Mouse (Mus musculus): ENCODE data around the gene Pla2g3. TPM values are rescaled to one million over a fixed set of nuclear protein-coding genes. Genes with fewer than 3 reads are reported as not detected.

Pla2g3 gene
- polyA plus RNA-seq, 1 experiment = 0.30 TPM

- no peak for DNase-seq (ENCODE audit: low read depth in 1 of 2, low spot score in 2 of 2)
- TF ChIP-seq POLR2A (IDR thresholded peaks at IDR 0.05; ENCODE audit: low read depth, low read length) (no peak), CTCF (IDR thresholded peaks at IDR 0.05; ENCODE audit: extremely low read depth, insufficient read depth, insufficient read length, insufficient replicate concordance) (no peak)
- Histone ChIP-seq H3K36me3 (ENCODE audit: control insufficient read depth, insufficient read depth, low read length) (no peaks in the 10 kb centered on the region), H3K4me3 (ENCODE audit: extremely low read depth, insufficient read depth, insufficient read length) (no peak overlapping the region), H3K27me3 (ENCODE audit: control insufficient read depth, insufficient read depth, low read length) (no peaks in the 10 kb centered on the region), H3K27ac (ENCODE audit: insufficient read depth, low read length) (no peak overlapping the region), H3K4me1 (ENCODE audit: control insufficient read depth, insufficient read depth, insufficient read length) (no peaks in the 10 kb centered on the region)
- 68% methylated on average over 5 of the region's 5 CpGs for WGBS
These were observed 952 bp downstream of the Pla2g3 start for GRCm38 (mm10) chr11:3489036-3489435.

DNA sequence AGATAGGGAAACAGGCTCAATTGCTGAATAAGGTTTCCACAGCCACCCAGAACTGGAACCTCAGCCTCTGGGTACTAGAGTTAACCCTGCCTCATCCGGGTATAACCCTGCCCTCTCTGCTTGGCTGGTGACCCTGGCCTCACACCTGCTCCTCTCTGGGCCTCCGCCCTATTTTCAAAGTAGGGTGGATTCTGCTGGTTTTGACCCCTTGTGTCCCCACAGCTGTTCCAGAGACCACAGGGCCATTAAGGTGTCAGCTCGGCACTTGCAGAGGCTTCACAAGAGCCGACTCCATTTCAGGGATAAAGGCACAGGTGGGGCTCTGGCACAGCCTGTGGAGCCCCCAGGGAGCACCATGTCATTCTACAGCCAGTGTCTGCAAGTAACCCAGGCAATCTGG lies 4.7 kb downstream of the Pla2g3 start:
- Histone ChIP-seq H3K4me1 (ENCODE audit: control insufficient read depth, insufficient read depth, insufficient read length) (no peaks in the 10 kb centered on the region), H3K36me3 (ENCODE audit: control insufficient read depth, insufficient read depth, low read length) (no peaks in the 10 kb centered on the region), H3K4me3 (ENCODE audit: extremely low read depth, insufficient read depth, insufficient read length) (no peak overlapping the region), H3K27ac (ENCODE audit: insufficient read depth, low read length) (no peak overlapping the region), H3K27me3 (ENCODE audit: control insufficient read depth, insufficient read depth, low read length) (no peaks in the 10 kb centered on the region)
- DNase-seq (ENCODE audit: low read depth in 1 of 2, low spot score in 2 of 2) = no peak
- no peak for TF ChIP-seq POLR2A (IDR thresholded peaks at IDR 0.05; ENCODE audit: low read depth, low read length)
- TF ChIP-seq CTCF (IDR thresholded peaks at IDR 0.05; ENCODE audit: extremely low read depth, insufficient read depth, insufficient read length, insufficient replicate concordance) = no peak
- WGBS = 84% methylated on average over 4 of the region's 4 CpGs

- TF ChIP-seq CTCF (IDR thresholded peaks at IDR 0.05; ENCODE audit: extremely low read depth, insufficient read depth, insufficient read length, insufficient replicate concordance) (no peak), POLR2A (IDR thresholded peaks at IDR 0.05; ENCODE audit: low read depth, low read length) (no peak)
- Histone ChIP-seq H3K4me3 (ENCODE audit: extremely low read depth, insufficient read depth, insufficient read length) (no peak overlapping the region), H3K4me1 (ENCODE audit: control insufficient read depth, insufficient read depth, insufficient read length) (no peaks in the 10 kb centered on the region), H3K27me3 (ENCODE audit: control insufficient read depth, insufficient read depth, low read length) (no peaks in the 10 kb centered on the region), H3K27ac (ENCODE audit: insufficient read depth, low read length) (no peak overlapping the region), H3K36me3 (ENCODE audit: control insufficient read depth, insufficient read depth, low read length) (no peaks in the 10 kb centered on the region)
- DNase-seq (ENCODE audit: low read depth in 1 of 2, low spot score in 2 of 2) = no peak
- WGBS = 95% methylated on average over 17 of the region's 17 CpGs
These were observed 6.8 kb downstream of the Pla2g3 start for GRCm38 (mm10) chr11:3494857-3495256.

DNA sequence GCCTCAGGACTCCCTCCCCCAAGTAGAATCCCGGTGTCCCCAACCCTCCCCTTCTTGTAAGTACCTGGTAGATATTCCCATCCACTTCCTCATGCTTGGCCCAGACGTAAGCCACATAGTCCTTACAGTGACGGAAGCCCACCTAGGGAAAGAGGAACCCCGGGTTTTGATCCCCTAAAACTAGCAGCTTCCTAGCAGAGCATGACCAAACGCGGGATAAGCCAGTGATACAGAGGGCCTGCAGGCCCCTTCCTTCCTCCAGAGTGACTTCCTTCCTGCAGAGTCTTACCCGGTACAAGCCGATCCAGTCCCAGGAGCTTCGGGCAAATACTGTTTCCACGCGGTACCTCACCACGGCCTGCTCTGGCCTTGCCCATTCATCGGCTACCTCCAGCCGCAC lies 7.4 kb downstream of the Pla2g3 start:
- no peak overlapping the region for H3K27ac ChIP-seq (ENCODE audit: insufficient read depth, low read length)
- TF ChIP-seq CTCF (IDR thresholded peaks at IDR 0.05; ENCODE audit: extremely low read depth, insufficient read depth, insufficient read length, insufficient replicate concordance) (no peak), POLR2A (IDR thresholded peaks at IDR 0.05; ENCODE audit: low read depth, low read length) (no peak)
- no peaks in the 10 kb centered on the region for H3K4me1 ChIP-seq (ENCODE audit: control insufficient read depth, insufficient read depth, insufficient read length)
- WGBS = 43% methylated on average over 14 of the region's 14 CpGs
- H3K36me3 ChIP-seq (ENCODE audit: control insufficient read depth, insufficient read depth, low read length) = no peaks in the 10 kb centered on the region
- H3K4me3 ChIP-seq (ENCODE audit: extremely low read depth, insufficient read depth, insufficient read length) = no peak overlapping the region
- H3K27me3 ChIP-seq (ENCODE audit: control insufficient read depth, insufficient read depth, low read length) = no peaks in the 10 kb centered on the region
- DNase-seq (ENCODE audit: low read depth in 1 of 2, low spot score in 2 of 2) = no peak

DNA sequence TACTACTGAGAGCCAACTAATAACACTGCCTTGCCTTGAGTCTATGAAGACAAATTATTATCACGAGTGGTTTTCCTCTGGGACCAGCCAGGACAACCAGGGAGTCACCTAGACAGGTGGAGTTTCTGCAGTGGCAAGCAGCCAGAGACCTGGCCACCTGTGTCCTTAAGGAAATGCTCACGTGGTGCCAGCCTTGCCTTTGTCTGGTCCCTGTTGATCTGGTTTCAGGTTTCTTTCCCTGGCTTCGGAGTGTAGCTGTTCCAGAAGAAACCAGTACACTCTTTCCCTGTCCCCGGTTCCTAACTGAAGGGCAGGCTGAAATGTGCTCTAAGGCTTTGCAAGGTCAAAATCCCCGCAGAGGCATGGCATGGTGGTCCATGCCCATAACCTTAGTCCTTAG lies 8.7 kb downstream of the Pla2g3 start:
- Histone ChIP-seq H3K27me3 (ENCODE audit: control insufficient read depth, insufficient read depth, low read length) (no peaks in the 10 kb centered on the region), H3K4me3 (ENCODE audit: extremely low read depth, insufficient read depth, insufficient read length) (no peak overlapping the region), H3K4me1 (ENCODE audit: control insufficient read depth, insufficient read depth, insufficient read length) (no peaks in the 10 kb centered on the region), H3K27ac (ENCODE audit: insufficient read depth, low read length) (no peak overlapping the region), H3K36me3 (ENCODE audit: control insufficient read depth, insufficient read depth, low read length) (no peaks in the 10 kb centered on the region)
- TF ChIP-seq CTCF (IDR thresholded peaks at IDR 0.05; ENCODE audit: extremely low read depth, insufficient read depth, insufficient read length, insufficient replicate concordance) (no peak), POLR2A (IDR thresholded peaks at IDR 0.05; ENCODE audit: low read depth, low read length) (no peak)
- WGBS = 85% methylated on average over 5 of the region's 5 CpGs
- DNase-seq (ENCODE audit: low read depth in 1 of 2, low spot score in 2 of 2) = no peak

GRCm38 (mm10) chr11:3497296-3497695 lies 9.2 kb downstream of the Pla2g3 start:
- TF ChIP-seq POLR2A (IDR thresholded peaks at IDR 0.05; ENCODE audit: low read depth, low read length) = no peak
- no peak for TF ChIP-seq CTCF (IDR thresholded peaks at IDR 0.05; ENCODE audit: extremely low read depth, insufficient read depth, insufficient read length, insufficient replicate concordance)
- H3K4me3 ChIP-seq (ENCODE audit: extremely low read depth, insufficient read depth, insufficient read length) = no peak overlapping the region
- H3K36me3 ChIP-seq (ENCODE audit: control insufficient read depth, insufficient read depth, low read length) = no peaks in the 10 kb centered on the region
- DNase-seq (ENCODE audit: low read depth in 1 of 2, low spot score in 2 of 2) = no peak
- 95% methylated on average over 1 of the region's 1 CpGs for WGBS
- H3K4me1 ChIP-seq (ENCODE audit: control insufficient read depth, insufficient read depth, insufficient read length) = no peaks in the 10 kb centered on the region
- H3K27ac ChIP-seq (ENCODE audit: insufficient read depth, low read length) = no peak overlapping the region
- H3K27me3 ChIP-seq (ENCODE audit: control insufficient read depth, insufficient read depth, low read length) = no peaks in the 10 kb centered on the region

DNA sequence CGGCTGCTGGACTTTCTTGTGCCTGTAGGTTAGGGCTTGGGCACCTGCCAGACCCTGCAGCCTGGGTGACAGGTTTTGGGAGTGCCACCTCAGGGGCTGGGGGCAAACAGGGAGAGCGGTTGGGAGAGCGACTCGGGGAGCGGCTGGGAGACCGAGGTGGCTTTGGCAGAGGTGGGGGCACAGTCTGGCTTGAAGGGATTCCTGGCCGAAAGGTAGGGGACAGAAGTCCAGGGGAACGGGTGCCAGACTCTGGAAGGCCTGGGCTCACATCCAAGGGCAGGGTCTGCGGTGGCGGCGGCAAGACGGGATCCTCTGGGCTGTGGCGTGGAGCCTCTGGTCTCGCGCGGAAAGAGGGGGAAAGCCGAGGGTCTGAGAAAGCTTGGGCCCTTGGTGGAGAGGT lies 14.0 kb downstream of the Pla2g3 start:
- no peak for TF ChIP-seq CTCF (IDR thresholded peaks at IDR 0.05; ENCODE audit: extremely low read depth, insufficient read depth, insufficient read length, insufficient replicate concordance)
- no peak for TF ChIP-seq POLR2A (IDR thresholded peaks at IDR 0.05; ENCODE audit: low read depth, low read length)
- 86% methylated on average over 17 of the region's 17 CpGs for WGBS
- H3K4me3 ChIP-seq (ENCODE audit: extremely low read depth, insufficient read depth, insufficient read length) = no peak overlapping the region
- H3K4me1 ChIP-seq (ENCODE audit: control insufficient read depth, insufficient read depth, insufficient read length) = no peaks in the 10 kb centered on the region
- H3K27me3 ChIP-seq (ENCODE audit: control insufficient read depth, insufficient read depth, low read length) = no peaks in the 10 kb centered on the region
- DNase-seq (ENCODE audit: low read depth in 1 of 2, low spot score in 2 of 2) = no peak
- H3K27ac ChIP-seq (ENCODE audit: insufficient read depth, low read length) = no peak overlapping the region
- no peaks in the 10 kb centered on the region for H3K36me3 ChIP-seq (ENCODE audit: control insufficient read depth, insufficient read depth, low read length)
